Comparison of ENCODE assay signal across 9 mouse cellular contexts in genomic region chr17:88626347-88626811, GRCm38 (mm10). TPM values are rescaled to one million over a fixed set of nuclear protein-coding genes. Genes with fewer than 3 reads are reported as not detected.
DNase-seq lines count a peak whose midpoint lies in the region; ATAC-seq lines count a peak whose summit lies in the region.
"Had no signal": no experiment of that assay in that cellular context is flagged by ENCODE, and none has a peak within 500 bp of the region (broad histone marks: within the 10 kb centered on the region; RNA-seq: fewer than 3 reads in every experiment).

No protein-coding gene starts in this region.

- H3K9ac ChIP-seq in neural tube, embryonic 15.5 days (replicated peaks) = no peak overlapping the region
- peak overlapping the region; percentile 60 for H3K9ac ChIP-seq in heart, embryonic 14.5 days (ENCODE audit: low read length)
- H3K9ac ChIP-seq in stomach, embryonic 16.5 days (ENCODE audit: low read length) = peak overlapping the region; percentile 19; the same call in 1 of the 2 replicates

- H3K4me2 ChIP-seq in neural tube, embryonic 15.5 days = no peak overlapping the region; the same call in 1 of the 2 replicates
- peak overlapping the region; percentile 54 for H3K4me2 ChIP-seq in heart, embryonic 14.5 days (ENCODE audit: low read length)
- H3K4me2 ChIP-seq in stomach, embryonic 16.5 days (ENCODE audit: low read depth, low read length) = peak overlapping the region; percentile 20

- no peaks in the 10 kb centered on the region for H3K27me3 ChIP-seq in neural tube, embryonic 15.5 days (replicated peaks)
- no peaks in the 10 kb centered on the region for H3K27me3 ChIP-seq in heart, embryonic 14.5 days (ENCODE audit: control insufficient read depth, insufficient read depth, low read length)
- H3K27me3 ChIP-seq in stomach, embryonic 16.5 days (ENCODE audit: control insufficient read depth, insufficient read depth, low read length) = no peaks in the 10 kb centered on the region

- H3K9me3 ChIP-seq in neural tube, embryonic 15.5 days (replicated peaks) = no peaks in the 10 kb centered on the region
- H3K9me3 ChIP-seq in heart, embryonic 14.5 days (ENCODE audit: control insufficient read depth, low read length) = no peaks in the 10 kb centered on the region
- H3K9me3 ChIP-seq in stomach, embryonic 16.5 days (replicated peaks; ENCODE audit: control insufficient read depth, low read length) = no peaks in the 10 kb centered on the region

- ATAC-seq in neural tube, embryonic 15.5 days (ENCODE audit: low FRiP score) = no peak
- no peak for ATAC-seq in heart, embryonic 14.5 days (ENCODE audit: insufficient number of reproducible peaks, insufficient read depth, low FRiP score, low read depth)
- ATAC-seq in stomach, embryonic 16.5 days (ENCODE audit: insufficient read depth, low FRiP score) = 0 out of 2 replicates have a peak, but pooled peaks have one; percentile 19

- H3K4me3 ChIP-seq in neural tube, embryonic 15.5 days (replicated peaks) = no peak overlapping the region
- peak overlapping the region; percentile 27 to 32; a peak in 3 of 4 replicates for H3K4me3 ChIP-seq in heart, embryonic 14.5 days (ENCODE audit: control insufficient read depth in 1 of 2, insufficient read depth in 1 of 2, low read depth in 1 of 2, low read length in 2 of 2)
- H3K4me3 ChIP-seq in stomach, embryonic 16.5 days (replicated peaks; ENCODE audit: low read length) = no peak overlapping the region; the same call in 1 of the 2 replicates

- H3K36me3 ChIP-seq in neural tube, embryonic 15.5 days = no peaks in the 10 kb centered on the region
- H3K36me3 ChIP-seq in heart, embryonic 14.5 days (ENCODE audit: control insufficient read depth, insufficient read depth, low read length) = 0 out of 2 replicates have a peak, but pooled peaks cover 7% of the 10 kb centered on the region
- H3K36me3 ChIP-seq in stomach, embryonic 16.5 days (ENCODE audit: control insufficient read depth, insufficient read depth, low read length) = peaks cover 4% of the 10 kb centered on the region; the same call in 1 of the 2 replicates

- peaks cover 41% of the 10 kb centered on the region for H3K4me1 ChIP-seq in neural tube, embryonic 15.5 days
- peaks cover 39 to 57% of the 10 kb centered on the region in 2 experiments for H3K4me1 ChIP-seq in heart, embryonic 14.5 days (ENCODE audit: control insufficient read depth in 2 of 2, insufficient read depth in 2 of 2, low read length in 2 of 2)
- peaks cover 53% of the 10 kb centered on the region for H3K4me1 ChIP-seq in stomach, embryonic 16.5 days (ENCODE audit: control insufficient read depth, insufficient read depth, low read length)

- peak; percentile 40 for DNase-seq in neural tube, embryonic 10.5 days (ENCODE audit: extremely low spot score, low spot score)
- peak; percentile 43 to 51 for DNase-seq in kidney, postnatal 25 days
- DNase-seq in adrenal gland, postnatal 14 days = no peak
- no peak for DNase-seq in ovary, postnatal 10 days (ENCODE audit: low spot score)
- DNase-seq in retina, embryonic 14.5 days (ENCODE audit: low spot score) = no peak

- H3K27ac ChIP-seq in neural tube, embryonic 15.5 days (replicated peaks) = no peak overlapping the region; the same call in 1 of the 2 replicates
- H3K27ac ChIP-seq in heart, embryonic 14.5 days (replicated peaks in 1 of 2; ENCODE audit: control insufficient read depth in 1 of 2, insufficient read depth in 1 of 2, low read depth in 2 of 2, low read length in 2 of 2) = peak overlapping the region; percentile 81 to 94
- peak overlapping the region; percentile 78 for H3K27ac ChIP-seq in stomach, embryonic 16.5 days (ENCODE audit: low read length)

- 37% methylated on average over 7 of the region's 7 CpGs for WGBS in neural tube, embryonic 15.5 days
- 26% methylated on average over 7 of the region's 7 CpGs for WGBS in heart, embryonic 14.5 days
- 29% methylated on average over 7 of the region's 7 CpGs for WGBS in stomach, embryonic 16.5 days

RNA-seq across cellular contexts. Expression of gene Ston1, which starts 28.9 kb away (rescaled TPM):
- polyA plus RNA-seq in neural tube, embryonic 15.5 days (2015; fragmentation: Nextera tagmentation; extraction: Ambion mirVana) = 1.0 and 2.6 TPM in 2 replicates
- polyA plus RNA-seq in heart, embryonic 14.5 days (2014; fragmentation: Nextera tagmentation; extraction: Ambion mirVana) = 8.5 and 10.2 TPM in 2 replicates
- 2.5 and 5.3 TPM in 2 replicates for polyA plus RNA-seq in stomach, embryonic 16.5 days (2015; fragmentation: Nextera tagmentation; extraction: Ambion mirVana)
- 28.0 and 31.0 TPM in 2 replicates for total RNA-seq in adrenal gland, postnatal 14 days (2021)

RNA-seq across cellular contexts. Expression of gene Gtf2a1l, which starts 42.1 kb away (rescaled TPM):
- polyA plus RNA-seq in neural tube, embryonic 15.5 days (2015; fragmentation: Nextera tagmentation; extraction: Ambion mirVana) = 0.35 and 0.54 TPM in 2 replicates
- polyA plus RNA-seq in heart, embryonic 14.5 days (2014; fragmentation: Nextera tagmentation; extraction: Ambion mirVana) = not detected in 2 replicates
- 0.26 and 0.41 TPM in 2 replicates for polyA plus RNA-seq in stomach, embryonic 16.5 days (2015; fragmentation: Nextera tagmentation; extraction: Ambion mirVana)
- not detected in 2 replicates for total RNA-seq in adrenal gland, postnatal 14 days (2021)
- total RNA-seq: heart, postnatal 14 days had no signal

Comparison
In these comparisons a context has a peak if more than half of its experiments do, and no peak if none do; other contexts are left out.
1. DNase-seq: peak in neural tube, embryonic 10.5 days (single experiment) and kidney, postnatal 25 days (2 of 2); none in adrenal gland, postnatal 14 days (single experiment), ovary, postnatal 10 days (single experiment) and retina, embryonic 14.5 days (single experiment).
2. H3K4me3 ChIP-seq: peak in heart, embryonic 14.5 days (2 of 2); none in neural tube, embryonic 15.5 days (single experiment) and stomach, embryonic 16.5 days (single experiment).